Mouse (Mus musculus): ENCODE measurements around the gene Scly. TPM values are rescaled to one million over a fixed set of nuclear protein-coding genes. Genes with fewer than 3 reads are reported as not detected.

Gene Scly
- polyA plus RNA-seq, 1 experiment from 2014 or later, result 12.3 TPM

- H3K36me3 ChIP-seq (ENCODE audit: insufficient read depth), result no peaks in the 10 kb centered on the region
- no peak within 1 kb of the TSS for H3K4me2 ChIP-seq
- no peaks in the 10 kb centered on the region for H3K9me3 ChIP-seq (ENCODE audit: low read depth, low read length)
- DNase-seq (peak; percentile 23), ATAC-seq (ENCODE audit: insufficient read depth) (peak; percentile 59)
- no peak within 1 kb of the TSS; the same call in 1 of the 2 replicates for H3K9ac ChIP-seq
- no peaks in the 10 kb centered on the region for H3K27me3 ChIP-seq (ENCODE audit: insufficient read depth, low read length)
- TF ChIP-seq CTCF (IDR thresholded peaks at IDR 0.05; ENCODE audit: low read depth), result no peak
- no peak within 1 kb of the TSS for H3K4me3 ChIP-seq (ENCODE audit: low read depth, low read length)
- H3K27ac ChIP-seq (ENCODE audit: low read depth), result no peak within 1 kb of the TSS
- 53% methylated on average over 19 of the region's 19 CpGs for WGBS
- H3K4me1 ChIP-seq (ENCODE audit: insufficient read depth), result no peaks in the 10 kb centered on the region
Measured at GRCm38 (mm10) chr1:91321760-91322438, 23.8 kb downstream of the Scly start, which contains the start of gene Espnl. TSS of gene Espnl (plus strand) at chr1:91322075.

GRCm38 (mm10) chr1:91324646-91325045, 26.5 kb downstream of the Scly start:
- DNase-seq (no peak), ATAC-seq (ENCODE audit: insufficient read depth) (no peak)
- no peak overlapping the region for H3K4me2 ChIP-seq
- WGBS, result 57% methylated on average over 2 of the region's 2 CpGs
- no peak overlapping the region for H3K9ac ChIP-seq
- H3K36me3 ChIP-seq (ENCODE audit: insufficient read depth), result no peaks in the 10 kb centered on the region
- no peaks in the 10 kb centered on the region for H3K4me1 ChIP-seq (ENCODE audit: insufficient read depth)
- H3K27ac ChIP-seq (ENCODE audit: low read depth), result no peak overlapping the region
- H3K9me3 ChIP-seq (ENCODE audit: low read depth, low read length), result no peaks in the 10 kb centered on the region
- no peak for TF ChIP-seq CTCF (IDR thresholded peaks at IDR 0.05; ENCODE audit: low read depth)
- H3K27me3 ChIP-seq (ENCODE audit: insufficient read depth, low read length), result no peaks in the 10 kb centered on the region
- no peak overlapping the region for H3K4me3 ChIP-seq (ENCODE audit: low read depth, low read length)

- H3K27ac ChIP-seq (ENCODE audit: low read depth), result no peak overlapping the region
- 79% methylated on average over 4 of the region's 4 CpGs for WGBS
- no peaks in the 10 kb centered on the region for H3K36me3 ChIP-seq (ENCODE audit: insufficient read depth)
- no peak overlapping the region for H3K4me2 ChIP-seq
- H3K4me1 ChIP-seq (ENCODE audit: insufficient read depth), result no peaks in the 10 kb centered on the region
- ATAC-seq (ENCODE audit: insufficient read depth) (no peak), DNase-seq (no peak)
- no peak for TF ChIP-seq CTCF (IDR thresholded peaks at IDR 0.05; ENCODE audit: low read depth)
- H3K9me3 ChIP-seq (ENCODE audit: low read depth, low read length), result no peaks in the 10 kb centered on the region
- no peaks in the 10 kb centered on the region for H3K27me3 ChIP-seq (ENCODE audit: insufficient read depth, low read length)
- no peak overlapping the region for H3K4me3 ChIP-seq (ENCODE audit: low read depth, low read length)
- H3K9ac ChIP-seq, result no peak overlapping the region
Measured at GRCm38 (mm10) chr1:91325488-91326042, 27.4 kb downstream of the Scly start.

DNA sequence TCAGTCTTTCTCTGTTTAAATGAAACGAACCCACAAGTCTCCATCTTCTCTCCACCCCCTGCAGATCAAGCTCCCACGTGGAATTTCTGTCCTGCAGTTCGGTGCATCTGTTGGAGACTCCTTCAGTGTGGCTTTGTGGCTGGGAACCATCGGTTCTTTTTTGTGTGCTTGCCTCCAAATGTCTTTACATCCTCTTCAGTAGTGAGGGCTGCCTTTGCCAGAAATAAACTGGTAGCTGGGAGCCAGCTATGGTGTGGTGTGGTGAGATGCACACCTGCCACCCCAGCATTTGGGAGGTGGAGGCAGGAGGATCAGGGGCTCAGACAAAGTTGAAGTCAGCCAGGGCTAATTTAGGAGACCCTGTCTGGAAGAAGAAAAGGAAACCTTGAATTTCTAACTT, 34.0 kb downstream of the Scly start:
- Histone ChIP-seq H3K4me2 (no peak overlapping the region), H3K4me3 (ENCODE audit: low read depth, low read length) (no peak overlapping the region), H3K4me1 (ENCODE audit: insufficient read depth) (no peaks in the 10 kb centered on the region), H3K9ac (no peak overlapping the region), H3K27ac (ENCODE audit: low read depth) (no peak overlapping the region), H3K9me3 (ENCODE audit: low read depth, low read length) (no peaks in the 10 kb centered on the region), H3K36me3 (ENCODE audit: insufficient read depth) (no peaks in the 10 kb centered on the region), H3K27me3 (ENCODE audit: insufficient read depth, low read length) (no peaks in the 10 kb centered on the region)
- ATAC-seq (ENCODE audit: insufficient read depth), result no peak
- TF ChIP-seq CTCF (IDR thresholded peaks at IDR 0.05; ENCODE audit: low read depth), result no peak
- no peak for DNase-seq
- WGBS, result 52% methylated on average over 4 of the region's 4 CpGs

- DNase-seq, result no peak
- H3K4me1 ChIP-seq (ENCODE audit: insufficient read depth), result no peaks in the 10 kb centered on the region
- no peak for TF ChIP-seq CTCF (IDR thresholded peaks at IDR 0.05; ENCODE audit: low read depth)
- no peaks in the 10 kb centered on the region for H3K9me3 ChIP-seq (ENCODE audit: low read depth, low read length)
- H3K4me2 ChIP-seq, result no peak overlapping the region
- no peaks in the 10 kb centered on the region for H3K36me3 ChIP-seq (ENCODE audit: insufficient read depth)
- ATAC-seq (ENCODE audit: insufficient read depth), result no peak
- no peak overlapping the region for H3K27ac ChIP-seq (ENCODE audit: low read depth)
- no peak overlapping the region for H3K4me3 ChIP-seq (ENCODE audit: low read depth, low read length)
- no peak overlapping the region for H3K9ac ChIP-seq
- no peaks in the 10 kb centered on the region for H3K27me3 ChIP-seq (ENCODE audit: insufficient read depth, low read length)
Measured at GRCm38 (mm10) chr1:91333582-91333981, 35.4 kb downstream of the Scly start.

DNA sequence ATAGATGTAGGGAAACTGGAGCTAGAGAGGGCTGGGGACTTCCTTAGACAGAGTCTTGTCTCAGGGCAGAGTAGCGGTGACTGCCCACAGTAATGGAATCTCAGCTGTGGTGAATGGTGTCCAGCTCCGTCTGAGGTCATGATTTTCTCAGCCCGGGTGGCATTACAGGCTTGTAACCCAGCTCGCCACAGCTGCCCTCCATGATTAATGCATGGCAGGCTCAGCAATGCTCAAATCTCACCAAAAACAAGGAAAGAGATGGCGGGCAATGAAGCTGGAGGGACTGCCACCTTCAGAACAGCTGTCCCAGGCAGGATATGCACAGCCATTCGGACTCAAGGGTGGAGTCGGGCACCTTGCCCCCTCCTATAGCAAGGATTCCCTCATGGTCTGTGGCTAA, 39.2 kb downstream of the Scly start:
- Histone ChIP-seq H3K9me3 (ENCODE audit: low read depth, low read length) (no peaks in the 10 kb centered on the region), H3K4me3 (ENCODE audit: low read depth, low read length) (no peak overlapping the region), H3K36me3 (ENCODE audit: insufficient read depth) (no peaks in the 10 kb centered on the region), H3K27ac (ENCODE audit: low read depth) (no peak overlapping the region), H3K4me2 (no peak overlapping the region), H3K4me1 (ENCODE audit: insufficient read depth) (no peaks in the 10 kb centered on the region), H3K27me3 (ENCODE audit: insufficient read depth, low read length) (no peaks in the 10 kb centered on the region), H3K9ac (no peak overlapping the region)
- no peak for ATAC-seq (ENCODE audit: insufficient read depth)
- 89% methylated on average over 7 of the region's 7 CpGs for WGBS
- no peak for TF ChIP-seq CTCF (IDR thresholded peaks at IDR 0.05; ENCODE audit: low read depth)
- DNase-seq, result no peak

DNA sequence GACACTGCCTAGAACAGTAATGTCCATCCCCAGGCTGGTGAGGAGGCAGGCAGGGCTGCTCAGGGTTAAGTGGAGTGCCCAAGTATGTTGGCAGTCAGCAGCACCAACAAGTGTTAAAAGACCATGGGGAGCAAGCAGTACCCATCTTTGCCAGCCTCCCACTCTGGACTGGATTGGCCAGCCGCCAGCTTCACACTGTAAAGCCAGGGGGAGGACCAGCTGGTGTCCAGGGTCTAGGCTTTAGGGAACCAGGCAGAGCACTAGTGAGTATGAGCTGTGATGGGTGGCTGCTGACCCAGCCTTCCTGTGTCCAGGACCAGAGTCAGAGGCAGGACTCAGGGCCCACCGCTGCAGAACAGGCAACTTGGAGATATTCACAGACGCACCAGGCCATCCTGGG, 45.9 kb downstream of the Scly start:
- Histone ChIP-seq H3K9ac (no peak overlapping the region), H3K27me3 (ENCODE audit: insufficient read depth, low read length) (peaks cover 41% of the 10 kb centered on the region)

More for the DNA sequence above, 45.9 kb downstream of the Scly start:
- DNase-seq, result peak; percentile 26
- H3K27ac ChIP-seq (ENCODE audit: low read depth), result no peak overlapping the region
- peaks cover 5% of the 10 kb centered on the region; the same call in 1 of the 2 replicates for H3K4me1 ChIP-seq (ENCODE audit: insufficient read depth)
- no peaks in the 10 kb centered on the region for H3K9me3 ChIP-seq (ENCODE audit: low read depth, low read length)
- TF ChIP-seq CTCF (IDR thresholded peaks at IDR 0.05; ENCODE audit: low read depth), result no peak
- H3K36me3 ChIP-seq (ENCODE audit: insufficient read depth), result no peaks in the 10 kb centered on the region
- no peak overlapping the region for H3K4me2 ChIP-seq
- H3K4me3 ChIP-seq (ENCODE audit: low read depth, low read length), result no peak overlapping the region
- WGBS, result 75% methylated on average over 3 of the region's 3 CpGs
- no peak for ATAC-seq (ENCODE audit: insufficient read depth)

All from lung, embryonic 14.5 days (tissue).